Mouse (Mus musculus): ENCODE measurements around the gene Abca17.

Abca17 gene

DNA sequence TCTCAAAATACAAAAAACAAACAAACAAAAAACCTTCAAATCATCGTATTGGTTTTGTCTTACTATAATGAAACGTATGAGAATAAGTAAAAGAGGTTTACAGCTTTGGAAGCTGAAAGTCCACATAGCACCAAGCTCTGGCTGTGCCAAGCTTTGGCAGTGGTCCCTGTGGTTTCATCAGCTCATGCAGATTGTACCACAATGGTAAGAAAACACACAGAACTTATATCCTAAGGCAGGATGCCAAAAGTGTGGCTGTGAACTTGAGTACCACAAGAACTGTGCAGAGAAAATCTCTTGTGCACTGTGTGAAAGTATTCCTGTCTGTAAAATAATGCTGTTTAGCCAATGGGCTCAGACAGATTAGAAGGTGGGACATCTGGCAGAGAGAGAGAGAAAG lies 1.7 kb downstream of the Abca17 start:
- in situ Hi-C loops (cut with MboI, MseI) = no loop called here

DNA sequence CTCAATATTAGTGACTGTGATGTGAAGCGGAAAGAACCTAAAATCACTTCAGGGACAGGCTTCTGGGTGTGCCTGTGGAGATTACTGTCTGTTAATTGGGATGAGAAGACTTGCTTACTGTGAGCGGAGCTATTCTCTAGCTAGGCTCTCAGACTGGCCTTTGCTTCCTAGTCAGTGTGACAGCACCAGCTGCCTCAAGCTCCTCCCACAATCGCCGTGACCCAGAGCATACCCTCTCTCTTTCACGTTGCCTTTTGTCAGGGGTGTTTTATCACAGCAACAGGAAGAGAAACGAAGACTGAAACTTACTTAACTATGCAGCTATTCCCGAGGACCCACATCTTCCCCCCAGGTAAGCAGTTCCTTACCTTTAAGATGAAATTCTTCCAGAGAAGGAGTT lies 4.0 kb downstream of the Abca17 start:
- in situ Hi-C loops (cut with MboI, MseI) = no loop called here

DNA sequence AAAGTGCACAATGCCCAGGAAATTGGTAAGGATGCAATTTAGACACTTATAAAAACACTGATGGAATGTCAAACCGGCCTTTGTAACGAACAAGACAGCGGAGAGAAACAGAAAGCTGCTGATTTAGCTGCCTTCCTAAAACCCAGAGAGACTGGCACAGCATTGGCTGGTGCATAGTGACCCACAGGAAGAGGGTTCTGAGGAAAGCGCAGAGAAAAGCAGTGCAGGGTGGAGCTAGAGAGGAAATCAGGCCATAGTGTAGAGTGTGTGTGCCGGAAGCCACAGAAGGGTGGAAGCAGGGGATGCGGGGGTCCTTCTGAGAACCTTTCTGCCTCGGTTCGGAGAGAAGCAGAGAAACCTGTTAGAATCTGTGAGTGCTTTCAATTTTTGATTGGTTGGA lies 6.2 kb downstream of the Abca17 start:
- in situ Hi-C loops (cut with MboI, MseI) = no loop called here

DNA sequence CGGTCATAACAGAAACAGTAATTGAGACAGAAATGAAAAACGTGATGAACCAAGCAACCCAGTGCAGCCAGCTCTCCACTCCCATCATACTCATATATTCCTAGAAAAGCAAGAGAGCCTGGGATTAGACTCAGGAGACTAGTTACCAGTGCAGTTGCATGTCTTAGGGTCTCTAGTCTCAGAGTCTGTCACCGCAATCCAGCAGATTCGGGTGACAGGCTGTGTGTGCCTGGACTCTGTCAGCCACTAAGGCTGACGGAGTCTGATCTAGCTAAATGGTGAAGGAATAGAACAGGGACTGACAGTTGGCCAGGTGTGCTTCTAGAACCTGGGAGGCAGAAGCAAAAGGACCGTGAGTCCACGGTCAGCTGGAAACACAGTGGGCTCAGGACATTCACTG lies 23.2 kb downstream of the Abca17 start:
- in situ Hi-C loops (cut with MboI, MseI) = no loop called here

DNA sequence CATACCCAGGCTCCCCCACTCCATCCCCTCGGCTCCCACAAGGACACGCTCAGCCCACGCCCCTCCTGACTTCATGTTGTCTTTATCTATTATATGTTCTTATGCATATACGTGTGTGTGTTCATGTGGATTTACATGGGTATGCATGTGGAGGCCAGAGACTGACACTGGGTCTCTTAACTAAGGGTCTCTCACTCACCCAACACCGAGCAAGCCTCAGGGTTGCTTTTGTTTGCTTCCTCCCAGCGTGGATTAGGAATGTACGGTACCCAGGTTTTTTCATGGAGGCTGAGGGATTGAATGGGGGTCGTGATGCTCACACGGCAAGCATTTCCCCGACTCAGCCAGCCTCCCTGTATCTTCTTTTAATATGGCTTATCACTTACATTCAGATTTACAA lies 25.8 kb downstream of the Abca17 start:
- in situ Hi-C loops (cut with MboI, MseI) = no loop called here

DNA sequence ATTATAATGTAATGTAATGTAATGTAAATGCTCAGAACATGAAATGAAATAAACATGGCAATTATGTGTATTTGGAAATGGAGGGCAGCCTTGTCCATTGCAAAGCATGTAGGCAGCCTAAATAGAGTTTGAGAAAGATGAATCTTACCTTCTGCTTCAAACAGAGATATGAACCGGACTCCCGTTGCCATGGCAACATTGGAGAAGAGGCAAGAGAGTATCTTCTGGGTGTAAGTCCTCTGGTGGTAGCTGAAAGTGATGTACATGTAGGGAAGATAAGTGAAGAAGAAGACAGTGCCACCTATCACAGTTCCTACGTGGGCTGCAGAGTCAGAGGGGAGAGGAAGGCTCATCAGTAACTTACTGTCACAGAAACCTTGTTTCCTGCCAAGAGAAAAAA lies 30.0 kb downstream of the Abca17 start:
- in situ Hi-C loops (cut with MboI, MseI) = no loop called here

DNA sequence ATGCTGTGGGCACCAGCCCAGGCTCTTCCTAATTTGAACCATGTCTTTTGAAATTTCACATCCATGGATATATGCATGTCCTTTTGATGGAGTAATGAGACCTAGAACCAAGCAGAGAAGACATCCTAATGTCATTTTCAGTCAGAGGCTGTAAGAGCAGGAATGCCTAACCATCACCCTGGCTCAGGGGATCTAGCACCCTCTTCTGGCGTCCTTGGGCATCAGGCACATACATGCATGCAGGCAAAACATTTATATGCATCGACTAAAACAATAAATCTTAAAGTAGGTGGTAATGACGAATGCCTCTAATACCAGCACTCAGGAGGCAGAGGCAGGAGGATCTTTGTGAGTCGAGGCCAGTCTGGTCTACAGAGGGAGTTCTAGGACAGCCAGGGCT lies 43.4 kb downstream of the Abca17 start:
- in situ Hi-C loops (cut with MboI, MseI) = no loop called here

DNA sequence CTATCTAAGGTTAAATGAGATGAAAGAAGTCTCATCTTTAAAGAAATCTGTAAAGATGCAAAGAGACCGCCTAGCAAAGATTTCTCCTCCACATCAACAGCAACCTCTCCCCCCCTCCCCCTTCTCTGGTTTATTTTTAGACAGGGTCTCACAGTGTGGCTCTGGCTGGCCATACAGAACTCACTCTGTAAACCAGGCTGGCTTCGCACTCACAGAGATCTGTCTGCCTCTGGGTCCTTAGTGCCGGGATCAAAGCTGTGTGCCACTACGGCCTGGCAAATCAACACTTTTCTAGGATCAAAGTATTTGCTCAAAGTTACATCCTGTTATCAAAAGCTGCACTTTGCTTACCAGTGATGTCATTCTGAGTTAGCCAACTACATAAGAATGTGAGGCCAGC lies 50.2 kb downstream of the Abca17 start:
- in situ Hi-C loops (cut with MboI, MseI) = no loop called here

DNA sequence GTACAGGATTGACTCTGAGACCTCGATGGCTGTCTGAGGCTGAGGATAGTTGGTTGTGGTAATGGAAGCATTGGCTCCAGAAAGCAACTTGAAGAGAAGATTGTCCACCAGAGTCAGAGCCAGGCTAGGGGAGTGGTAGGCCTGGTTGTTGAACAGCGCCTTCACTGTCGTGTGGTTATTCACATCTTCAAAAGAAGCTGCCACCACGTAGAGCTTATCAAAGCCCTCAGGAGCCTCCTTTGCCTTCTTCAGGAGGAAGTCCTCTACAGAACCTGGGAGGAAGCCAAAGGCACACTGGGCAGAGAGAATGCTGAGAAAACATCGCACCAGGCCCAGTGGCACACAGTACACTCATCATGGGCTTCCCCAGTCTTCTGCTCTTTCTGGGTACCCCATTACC lies 61.5 kb downstream of the Abca17 start:
- in situ Hi-C loops (cut with MboI, MseI) = no loop called here

DNA sequence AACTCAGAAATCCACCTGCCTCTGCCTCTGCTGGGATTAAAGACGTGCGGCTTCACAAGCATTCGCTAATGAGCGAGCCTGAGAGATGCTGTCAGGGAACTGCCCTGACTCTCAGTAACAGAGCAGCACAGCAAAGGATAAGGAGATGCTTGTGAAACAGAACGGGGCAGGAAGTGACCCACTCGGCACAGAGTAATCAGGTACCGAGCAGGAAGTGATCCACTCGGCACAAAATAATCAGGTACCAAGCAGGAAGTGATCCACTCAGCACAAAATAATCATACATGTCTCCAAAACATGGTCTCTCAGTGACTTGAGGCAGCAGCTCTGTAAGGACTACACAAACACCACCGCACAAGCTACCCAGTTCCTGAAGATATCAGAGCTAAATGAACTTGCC lies 62.4 kb downstream of the Abca17 start:
- in situ Hi-C loops (cut with MboI, MseI) = no loop called here

DNA sequence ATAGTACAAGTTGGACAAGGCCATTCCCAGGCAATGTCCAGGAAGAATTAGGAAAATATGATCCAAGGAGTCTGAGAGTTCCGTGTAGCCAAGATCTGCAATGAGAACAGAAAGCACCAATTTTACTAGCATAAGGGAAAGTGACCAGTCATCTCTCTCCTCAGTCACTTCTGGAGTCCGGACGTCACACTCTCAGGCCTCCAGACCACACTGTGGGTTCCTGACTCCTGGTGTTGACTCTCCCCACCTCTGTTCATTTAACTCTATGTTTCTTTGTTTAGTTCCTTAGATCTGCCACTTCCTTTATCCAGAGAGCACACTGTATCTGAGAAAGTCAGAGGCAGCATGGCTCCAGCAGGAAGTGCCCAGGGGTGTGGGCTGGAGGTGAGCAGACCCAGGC lies 65.2 kb downstream of the Abca17 start:
- in situ Hi-C loops (cut with MboI, MseI) = no loop called here

DNA sequence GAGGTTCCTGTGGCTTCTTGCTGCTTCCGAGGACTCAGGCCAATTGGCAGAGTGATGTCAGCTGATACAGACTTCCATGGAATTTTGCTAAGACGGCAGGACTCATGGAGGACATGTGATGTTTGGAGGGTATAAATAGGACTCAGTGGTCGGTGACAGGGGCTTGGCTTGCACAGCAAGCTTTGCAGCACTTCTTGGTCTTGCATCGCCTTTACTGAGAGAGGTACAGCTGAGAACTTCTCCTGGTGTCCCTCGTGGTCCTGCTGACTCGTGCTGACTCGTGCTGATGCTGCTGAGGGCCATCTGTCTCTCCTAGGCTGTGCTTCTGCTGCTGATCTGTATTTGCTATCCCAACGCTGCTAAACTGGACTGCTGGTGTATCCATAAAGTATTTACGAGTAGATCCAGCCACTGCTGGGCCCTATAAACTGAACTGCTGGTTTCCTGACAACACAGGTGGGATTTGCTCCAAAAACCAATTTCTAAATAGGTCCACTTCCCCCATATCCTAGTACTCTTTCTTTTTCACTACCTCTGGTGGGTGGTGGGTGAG lies 67.5 kb downstream of the Abca17 start:
- in situ Hi-C loops (cut with MboI, MseI) = loop anchor here (5.0 kb wide), 2 partner anchors 54 to 61 kb away; partner anchors contain the start of gene Tedc2 (in 1 of the 2)

DNA sequence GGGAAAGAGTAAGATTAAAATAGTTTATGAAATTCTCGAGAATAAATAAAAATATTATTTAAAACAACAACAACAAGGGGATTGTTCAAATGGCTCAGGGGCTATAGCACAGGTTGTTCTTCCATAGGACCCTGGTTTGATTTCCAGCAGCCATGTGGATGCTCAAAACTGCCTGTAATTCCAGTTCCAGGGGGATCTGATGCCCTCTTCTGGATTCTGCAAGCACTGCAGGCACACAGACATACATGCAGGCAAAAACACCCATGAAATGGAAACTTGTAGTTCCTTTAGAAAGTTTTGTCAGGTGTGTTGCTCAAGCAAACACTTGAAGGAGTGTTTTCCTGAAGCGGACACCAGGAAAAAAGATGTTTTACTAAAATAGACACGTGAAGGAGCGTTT lies 68.2 kb downstream of the Abca17 start:
- in situ Hi-C loops (cut with MboI, MseI) = loop anchor here (5.0 kb wide), 2 partner anchors 55 to 60 kb away; partner anchors contain the start of gene Tedc2 (in 1 of the 2)

DNA sequence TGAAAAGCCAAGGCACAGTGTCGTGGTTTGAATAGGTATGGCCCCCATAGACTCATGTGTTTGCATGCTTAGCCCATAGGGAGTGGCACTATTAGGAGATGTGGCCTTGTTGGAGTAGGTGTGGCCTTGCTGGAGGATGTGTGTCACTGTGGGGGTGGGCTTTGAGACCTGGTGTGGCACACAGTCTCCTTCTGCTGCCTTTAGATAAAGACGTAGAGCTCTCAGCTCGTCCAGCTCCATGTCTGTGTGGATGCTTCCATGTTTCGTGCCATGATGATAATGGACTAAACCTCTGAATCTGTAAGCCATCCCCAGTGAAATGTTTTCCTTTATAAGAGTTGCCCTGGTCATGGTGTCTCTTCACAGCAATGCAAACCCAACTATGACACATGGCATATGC lies 71.0 kb downstream of the Abca17 start:
- in situ Hi-C loops (cut with MboI, MseI) = loop anchor here (5.0 to 10.0 kb wide), 4 partner anchors 57 to 1155 kb away; partner anchors contain the start of genes Cacna1h (in 1 of the 2) and Tedc2 (in 1 of the 2)

DNA sequence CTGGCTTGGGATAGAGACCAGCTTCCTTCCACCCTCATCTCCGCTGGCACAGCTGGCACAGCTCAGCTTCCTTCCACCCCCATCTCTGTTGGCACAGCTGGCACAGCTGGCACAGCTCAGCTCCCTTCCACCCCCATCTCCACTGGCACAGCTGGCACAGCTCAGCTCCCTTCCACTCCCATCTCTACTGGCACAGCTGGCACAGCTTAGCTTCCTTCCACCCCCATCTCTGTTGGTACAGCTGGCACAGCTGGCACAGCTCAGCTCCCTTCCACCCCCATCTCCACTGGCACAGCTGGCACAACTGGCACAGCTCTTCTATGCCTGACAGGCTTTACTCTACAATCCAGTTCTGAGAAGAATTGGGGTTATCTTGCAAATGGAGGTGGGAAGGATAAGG lies 83.7 kb downstream of the Abca17 start:
- in situ Hi-C loops (cut with MboI, MseI) = no loop called here

DNA sequence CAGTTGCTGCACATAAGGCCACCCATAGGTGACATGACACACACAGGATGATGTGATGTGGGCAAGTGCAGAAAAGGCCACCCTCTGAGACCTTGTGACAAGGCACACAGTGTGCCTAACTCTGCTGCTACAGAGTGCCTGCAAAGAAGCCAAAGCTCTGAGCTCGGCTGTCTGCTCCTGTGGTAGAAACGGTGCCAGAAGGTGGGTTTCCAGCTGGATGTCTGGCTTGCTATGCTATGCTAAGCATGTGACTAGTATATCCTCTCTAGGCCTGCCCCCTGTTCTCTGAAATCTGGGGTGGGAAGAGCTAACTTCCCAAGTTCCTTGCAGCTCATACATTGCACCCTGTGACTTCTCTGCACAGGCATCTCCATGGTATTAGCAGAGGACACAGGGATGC lies 86.1 kb downstream of the Abca17 start:
- in situ Hi-C loops (cut with MboI, MseI) = no loop called here

DNA sequence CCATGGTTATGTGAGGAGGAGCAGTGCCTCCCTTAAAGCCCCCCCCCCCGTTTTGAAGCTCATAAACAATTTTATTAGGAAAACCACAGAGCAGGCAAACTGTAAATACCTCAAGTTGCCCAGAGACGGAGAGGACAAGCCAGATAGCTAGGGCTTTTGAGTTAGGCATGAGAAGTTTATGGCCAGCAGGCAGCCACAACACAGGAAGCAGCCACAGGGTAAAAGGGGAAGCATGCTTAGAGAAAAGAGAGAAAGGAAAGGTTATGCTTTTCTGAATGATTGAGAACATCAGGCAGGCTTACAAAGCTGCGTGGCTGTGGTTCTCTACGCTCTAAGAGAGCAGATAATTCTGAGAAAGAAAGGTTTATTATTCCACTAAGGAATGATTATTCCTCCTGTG lies 90.4 kb downstream of the Abca17 start:
- in situ Hi-C loops (cut with MboI, MseI) = no loop called here

DNA sequence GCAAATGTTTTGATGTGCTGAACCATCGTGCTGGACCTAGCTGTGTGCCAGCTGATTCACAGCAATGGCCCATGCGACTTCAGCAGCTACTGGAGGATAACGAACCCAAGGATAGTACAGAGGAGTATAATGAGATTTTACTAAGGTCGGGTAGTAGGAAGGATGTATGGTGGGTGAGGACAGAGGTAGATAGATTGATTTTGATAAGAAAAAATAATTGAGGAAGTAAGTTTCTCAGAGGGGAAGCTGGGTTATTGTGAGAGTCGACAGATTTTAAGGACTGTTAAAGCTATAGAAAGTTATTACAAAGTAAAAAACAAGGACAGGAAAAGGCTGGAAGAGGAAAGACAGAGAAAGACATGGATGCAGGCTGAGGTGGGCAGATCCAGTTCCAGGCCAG lies 91.2 kb downstream of the Abca17 start:
- in situ Hi-C loops (cut with MboI, MseI) = no loop called here

DNA sequence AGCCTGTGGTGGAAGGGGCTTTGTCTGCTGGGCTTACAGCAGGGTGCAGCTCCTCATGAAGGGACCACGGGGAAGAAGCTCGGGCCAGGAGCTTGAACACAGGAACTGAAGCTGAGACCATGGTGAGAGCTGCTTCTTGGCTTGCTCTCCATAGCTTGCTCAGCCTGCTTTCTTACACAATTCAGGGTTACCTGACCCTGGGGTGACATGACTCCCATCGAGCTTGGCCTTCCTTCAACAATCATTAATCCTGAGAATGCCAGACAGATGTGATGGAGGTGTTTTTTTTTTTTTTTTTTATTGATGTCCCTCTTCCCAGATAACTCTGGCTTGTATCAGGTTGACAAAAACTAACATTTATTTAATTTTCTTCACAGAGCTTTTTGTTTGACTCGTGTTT lies 91.9 kb downstream of the Abca17 start:
- in situ Hi-C loops (cut with MboI, MseI) = no loop called here

DNA sequence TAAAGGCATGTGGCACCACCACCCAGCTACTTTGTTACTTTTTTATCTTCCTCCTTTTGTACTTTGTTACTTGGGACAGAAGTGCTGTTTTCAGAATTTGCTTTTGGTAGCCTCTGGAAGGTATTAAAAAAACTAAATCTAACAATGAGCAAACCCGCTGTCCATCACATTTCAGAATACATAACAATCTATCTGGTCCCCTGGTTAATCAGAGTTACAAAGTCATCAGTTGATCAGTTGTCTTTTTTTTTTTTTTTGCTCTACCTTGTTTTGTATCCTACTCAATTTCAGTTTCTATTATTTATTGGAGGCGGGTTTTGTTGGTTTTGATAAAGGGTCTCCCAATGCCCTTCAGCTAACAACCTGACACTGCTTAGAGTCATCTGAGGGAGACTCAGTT lies 98.5 kb downstream of the Abca17 start:
- in situ Hi-C loops (cut with MboI, MseI) = no loop called here

DNA sequence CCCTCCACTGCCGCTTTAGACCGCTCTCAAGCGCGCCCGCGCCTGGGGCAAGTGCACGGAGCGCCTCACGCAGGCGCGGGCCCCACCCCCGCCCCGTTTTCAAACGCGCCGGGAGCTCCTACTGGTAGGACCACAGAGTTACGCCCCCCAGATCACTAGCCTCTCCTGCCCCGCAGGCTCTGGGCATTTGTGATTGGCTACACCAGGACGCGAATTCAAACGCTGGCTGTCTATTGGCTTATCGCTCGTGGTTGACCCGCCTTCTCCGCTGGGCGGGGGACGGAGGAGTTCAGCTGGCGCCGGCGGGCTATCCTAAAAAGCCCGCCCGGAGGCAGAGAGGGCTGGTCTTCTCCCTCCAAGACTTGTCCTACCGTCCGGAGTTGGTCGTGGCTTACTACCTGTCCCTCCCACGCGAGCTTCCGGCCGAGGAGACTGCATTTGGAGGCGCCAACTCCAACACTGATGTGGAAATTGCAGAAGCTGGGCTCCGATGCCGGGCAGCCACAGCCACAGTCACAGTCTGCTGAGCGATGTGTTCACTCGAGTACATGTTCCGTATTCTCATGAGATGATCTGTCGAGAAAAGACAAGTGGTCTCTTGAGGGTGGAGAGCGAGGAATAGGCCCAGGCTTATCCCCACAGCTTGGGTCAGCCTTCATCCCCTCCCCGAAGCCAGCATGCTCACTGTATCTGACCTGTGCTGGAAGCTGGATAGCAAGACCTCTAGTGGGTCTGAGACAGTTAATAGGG lies 99.4 kb downstream of the Abca17 start, which contains the start of gene Ccnf:
TSS of gene Ccnf (minus strand) at position 165 of the 750 bp plus-strand sequence.
- in situ Hi-C loops (cut with MboI, MseI) = no loop called here

DNA sequence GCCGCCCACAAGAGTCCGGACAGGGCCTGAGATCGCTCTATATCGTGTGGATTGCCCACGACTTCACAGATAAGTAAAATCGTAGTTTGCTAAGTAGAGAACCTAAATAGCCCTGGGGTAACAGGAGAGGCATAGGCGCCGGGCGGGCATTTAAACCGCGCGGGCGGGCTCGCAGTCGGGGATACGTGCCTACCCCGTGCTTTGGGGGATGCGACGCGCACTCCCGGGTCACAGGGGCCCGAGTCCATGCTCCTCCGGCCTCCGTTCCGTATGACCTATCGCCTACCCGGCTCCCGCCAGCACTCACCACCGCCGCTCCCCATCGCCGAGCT lies 99.9 kb downstream of the Abca17 start:
- in situ Hi-C loops (cut with MboI, MseI) = no loop called here

DNA sequence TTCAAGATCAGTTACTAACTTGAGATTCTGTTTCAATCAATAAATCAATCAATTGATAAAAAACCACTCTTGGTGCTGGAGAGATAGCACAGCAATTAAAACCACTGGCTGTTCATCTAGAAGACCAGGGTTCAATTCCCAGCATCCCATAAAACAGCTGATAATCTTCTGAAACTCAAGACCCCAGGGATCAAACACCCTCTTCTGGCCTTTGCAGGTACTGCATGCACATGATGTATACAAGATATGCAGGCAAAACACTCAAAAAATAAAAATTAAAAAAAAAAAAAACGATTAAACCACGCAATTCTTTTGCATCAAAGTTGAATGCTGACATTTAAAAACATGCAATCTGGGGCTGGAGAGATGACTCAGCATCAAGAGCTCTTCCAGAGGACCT lies 102.2 kb downstream of the Abca17 start:
- in situ Hi-C loops (cut with MboI, MseI) = no loop called here

DNA sequence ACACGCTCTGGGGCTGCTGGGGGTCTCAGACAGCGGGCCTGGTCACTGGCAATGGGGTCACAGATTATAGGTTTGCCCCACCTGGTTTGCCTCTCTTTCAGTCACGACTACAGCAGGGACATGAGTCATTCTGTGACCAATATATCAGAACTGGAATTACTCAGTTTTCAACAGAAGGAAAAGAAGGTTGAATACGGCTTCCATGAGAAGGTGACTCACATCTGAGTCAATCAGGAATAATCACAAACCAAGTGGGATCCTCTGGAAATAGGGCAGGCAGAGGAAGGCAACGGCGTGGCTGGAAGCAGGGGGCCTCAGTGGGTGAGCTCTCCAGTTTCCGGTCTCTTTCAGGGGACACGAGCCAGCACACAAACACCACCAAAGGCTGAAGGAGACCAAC lies 106.8 kb downstream of the Abca17 start:
- in situ Hi-C loops (cut with MboI, MseI) = no loop called here
